Mouse (Mus musculus): ENCODE results near the gene 9230104L09Rik. TPM values are rescaled to one million over a fixed set of nuclear protein-coding genes. Genes with fewer than 3 reads are reported as not detected.

9230104L09Rik gene
- total and polyA plus RNA-seq, 3 experiments = not detected

Other genes with a start within 250 kb of the 9230104L09Rik start
- 68.2 and 84.7 TPM in 2 replicates for gene Nxt1, start 192.4 kb downstream of the 9230104L09Rik start, total RNA-seq (2012; rRNA removed)
- gene Nxt1, start 192.4 kb downstream of the 9230104L09Rik start, total RNA-seq (2014; rRNA removed) = 125 and 127 TPM in 2 replicates
- gene Nxt1, start 192.4 kb downstream of the 9230104L09Rik start, polyA plus RNA-seq (2012; ENCODE audit: insufficient read length, low read depth) = 77.1 and 80.6 TPM in 2 replicates
- 7.3 and 9.5 TPM in 2 replicates for gene Gzf1, start 184.0 kb downstream of the 9230104L09Rik start, total RNA-seq (2012; rRNA removed)
- 8.1 and 8.5 TPM in 2 replicates for gene Gzf1, start 184.0 kb downstream of the 9230104L09Rik start, total RNA-seq (2014; rRNA removed)
- 5.5 and 5.8 TPM in 2 replicates for gene Gzf1, start 184.0 kb downstream of the 9230104L09Rik start, polyA plus RNA-seq (2012; ENCODE audit: insufficient read length, low read depth)
- 0.98 and 2.3 TPM in 2 replicates for gene Napb, start 132.6 kb downstream of the 9230104L09Rik start, total RNA-seq (2012; rRNA removed)
- 2.4 and 2.6 TPM in 2 replicates for gene Napb, start 132.6 kb downstream of the 9230104L09Rik start, total RNA-seq (2014; rRNA removed)
- gene Napb, start 132.6 kb downstream of the 9230104L09Rik start, polyA plus RNA-seq (2012; ENCODE audit: insufficient read length, low read depth) = 1.5 and 1.6 TPM in 2 replicates
- gene Cstl1, start 114.7 kb downstream of the 9230104L09Rik start, total RNA-seq (2012; rRNA removed) = not detected in 2 replicates
- not detected in 2 replicates for gene Cstl1, start 114.7 kb downstream of the 9230104L09Rik start, total RNA-seq (2014; rRNA removed)
- gene Cstl1, start 114.7 kb downstream of the 9230104L09Rik start, polyA plus RNA-seq (2012; ENCODE audit: insufficient read length, low read depth) = not detected in 2 replicates
- not detected in 2 replicates for gene Cst11, start 93.5 kb downstream of the 9230104L09Rik start, total RNA-seq (2012; rRNA removed)
- gene Cst11, start 93.5 kb downstream of the 9230104L09Rik start, total RNA-seq (2014; rRNA removed) = not detected in 2 replicates
- not detected in 2 replicates for gene Cst11, start 93.5 kb downstream of the 9230104L09Rik start, polyA plus RNA-seq (2012; ENCODE audit: insufficient read length, low read depth)
- gene 8030411F24Rik, start 83.0 kb downstream of the 9230104L09Rik start, total RNA-seq (2012; rRNA removed) = not detected in 2 replicates
- not detected in 2 replicates for gene 8030411F24Rik, start 83.0 kb downstream of the 9230104L09Rik start, total RNA-seq (2014; rRNA removed)
- not detected in 2 replicates for gene 8030411F24Rik, start 83.0 kb downstream of the 9230104L09Rik start, polyA plus RNA-seq (2012; ENCODE audit: insufficient read length, low read depth)
- gene Cst12, start 75.7 kb downstream of the 9230104L09Rik start, total RNA-seq (2012; rRNA removed) = not detected in 2 replicates
- not detected in 2 replicates for gene Cst12, start 75.7 kb downstream of the 9230104L09Rik start, total RNA-seq (2014; rRNA removed)
- not detected in 2 replicates for gene Cst12, start 75.7 kb downstream of the 9230104L09Rik start, polyA plus RNA-seq (2012; ENCODE audit: insufficient read length, low read depth)
- not detected in 2 replicates for gene Cst8, start 66.3 kb downstream of the 9230104L09Rik start, total RNA-seq (2012; rRNA removed)
- gene Cst8, start 66.3 kb downstream of the 9230104L09Rik start, total RNA-seq (2014; rRNA removed) = not detected in 2 replicates
- gene Cst8, start 66.3 kb downstream of the 9230104L09Rik start, polyA plus RNA-seq (2012; ENCODE audit: insufficient read length, low read depth) = not detected in 2 replicates
- gene Cst13, start 45.0 kb downstream of the 9230104L09Rik start, total RNA-seq (2012; rRNA removed) = not detected in 2 replicates
- gene Cst13, start 45.0 kb downstream of the 9230104L09Rik start, total RNA-seq (2014; rRNA removed) = not detected in 2 replicates
- not detected in 2 replicates for gene Cst13, start 45.0 kb downstream of the 9230104L09Rik start, polyA plus RNA-seq (2012; ENCODE audit: insufficient read length, low read depth)
- gene Cst9, start 29.9 kb downstream of the 9230104L09Rik start, total RNA-seq (2012; rRNA removed) = not detected in 2 replicates
- not detected in 2 replicates for gene Cst9, start 29.9 kb downstream of the 9230104L09Rik start, total RNA-seq (2014; rRNA removed)
- gene Cst9, start 29.9 kb downstream of the 9230104L09Rik start, polyA plus RNA-seq (2012; ENCODE audit: insufficient read length, low read depth) = not detected in 2 replicates
- 228 and 231 TPM in 2 replicates for gene Cst3, start 10.7 kb upstream of the 9230104L09Rik start, total RNA-seq (2012; rRNA removed)
- gene Cst3, start 10.7 kb upstream of the 9230104L09Rik start, total RNA-seq (2014; rRNA removed) = 170 and 209 TPM in 2 replicates
- 139 and 156 TPM in 2 replicates for gene Cst3, start 10.7 kb upstream of the 9230104L09Rik start, polyA plus RNA-seq (2012; ENCODE audit: insufficient read length, low read depth)
- gene Gm1330, start 138.2 kb upstream of the 9230104L09Rik start, total RNA-seq (2012; rRNA removed) = not detected in 2 replicates
- gene Gm1330, start 138.2 kb upstream of the 9230104L09Rik start, total RNA-seq (2014; rRNA removed) = not detected in 2 replicates
- gene Gm1330, start 138.2 kb upstream of the 9230104L09Rik start, polyA plus RNA-seq (2012; ENCODE audit: insufficient read length, low read depth) = not detected in 2 replicates
- not detected in 2 replicates for gene Gm10750, start 152.2 kb upstream of the 9230104L09Rik start, total RNA-seq (2012; rRNA removed)
- gene Gm10750, start 152.2 kb upstream of the 9230104L09Rik start, total RNA-seq (2014; rRNA removed) = not detected in 2 replicates
- not detected in 2 replicates for gene Gm10750, start 152.2 kb upstream of the 9230104L09Rik start, polyA plus RNA-seq (2012; ENCODE audit: insufficient read length, low read depth)

Measured in CH12.LX (cell line).